17 mouse cellular contexts compared by ENCODE assay signal in the genomic region with DNA sequence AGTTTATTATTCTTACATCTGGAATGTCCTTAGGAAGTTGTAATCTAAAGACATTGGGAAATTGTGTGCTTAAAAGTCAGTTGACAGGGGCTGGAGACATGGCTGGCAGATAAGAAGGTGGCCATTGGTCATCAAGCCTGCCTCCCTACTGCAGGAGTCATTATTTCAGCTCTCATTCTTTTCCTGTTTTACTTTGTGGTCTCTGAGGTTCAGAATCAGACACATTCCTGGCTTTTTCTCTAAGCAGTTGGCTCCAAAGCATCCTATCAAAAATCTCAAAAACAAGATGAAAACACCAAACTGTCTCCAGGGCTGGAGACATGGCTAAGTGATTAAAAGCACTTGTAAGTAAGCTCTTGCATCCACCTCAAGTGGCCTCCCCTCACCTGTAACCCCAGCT.
"Had no signal": no experiment of that assay in that cellular context is flagged by ENCODE, and none has a peak within 500 bp of the region (broad histone marks: within the 10 kb centered on the region; RNA-seq: fewer than 3 reads in every experiment).

No protein-coding gene starts in this region.

- H3K27ac ChIP-seq: lung, embryonic 15.5 days; macrophage; midbrain, embryonic 13.5 days; midbrain, embryonic 15.5 days; neural tube, embryonic 13.5 days; neural tube, embryonic 15.5 days had no signal

- H3K36me3 ChIP-seq: lung, embryonic 15.5 days; midbrain, embryonic 13.5 days; midbrain, embryonic 15.5 days; neural tube, embryonic 13.5 days; neural tube, embryonic 15.5 days had no signal

- DNase-seq: lung, adult 2 months; retina, postnatal 1 day; right cerebral cortex, postnatal 25 days; spleen, adult 18-20 months; thymus, adult 18-20 months; thymus, postnatal 14 days; thymus, postnatal 36 days had no signal

- H3K9me3 ChIP-seq: lung, embryonic 15.5 days; midbrain, embryonic 13.5 days; midbrain, embryonic 15.5 days; neural tube, embryonic 13.5 days; neural tube, embryonic 15.5 days had no signal

- ATAC-seq: lung, postnatal 0 days; midbrain, embryonic 13.5 days; midbrain, embryonic 15.5 days had no signal

- H3K27me3 ChIP-seq: lung, embryonic 15.5 days; megakaryocyte, embryonic 14.5 days; midbrain, embryonic 13.5 days; midbrain, embryonic 15.5 days; neural tube, embryonic 13.5 days; neural tube, embryonic 15.5 days had no signal

- H3K4me3 ChIP-seq: lung, embryonic 15.5 days; megakaryocyte, embryonic 14.5 days; midbrain, embryonic 13.5 days; midbrain, embryonic 15.5 days; myocyte; neural tube, embryonic 13.5 days; neural tube, embryonic 15.5 days had no signal

- H3K4me2 ChIP-seq: lung, embryonic 15.5 days; midbrain, embryonic 11.5 days; midbrain, embryonic 13.5 days; midbrain, embryonic 15.5 days; neural tube, embryonic 13.5 days; neural tube, embryonic 15.5 days had no signal

- H3K9ac ChIP-seq: lung, embryonic 15.5 days; midbrain, embryonic 13.5 days; midbrain, embryonic 15.5 days; neural tube, embryonic 13.5 days; neural tube, embryonic 15.5 days had no signal
